Mouse (Mus musculus): ENCODE results near the gene Slc38a10.

Slc38a10 gene

GRCm38 (mm10) chr11:120151113-120151494 lies at the start of gene Slc38a10:
Gene Slc38a10, minus strand, starts transcription at chr11:120151346.
- peak; percentile 97 for DNase-seq (ENCODE audit: low read depth)

GRCm38 (mm10) chr11:120200621-120201020 lies 49.5 kb upstream of the Slc38a10 start:
- DNase-seq (ENCODE audit: low read depth): no peak

- no peak for DNase-seq (ENCODE audit: low read depth)
Observed at GRCm38 (mm10) chr11:120199766-120200165, 48.6 kb upstream of the Slc38a10 start.

- DNase-seq (ENCODE audit: low read depth): no peak
Observed at GRCm38 (mm10) chr11:120198831-120199230, 47.7 kb upstream of the Slc38a10 start.

- DNase-seq (ENCODE audit: low read depth): no peak
Observed at GRCm38 (mm10) chr11:120190526-120191412, 39.6 kb upstream of the Slc38a10 start.

GRCm38 (mm10) chr11:120189459-120190312 lies 38.5 kb upstream of the Slc38a10 start:
- peak; percentile 94 for DNase-seq (ENCODE audit: low read depth)

- no peak for DNase-seq (ENCODE audit: low read depth)
Observed at GRCm38 (mm10) chr11:120188481-120189441, 37.6 kb upstream of the Slc38a10 start.

GRCm38 (mm10) chr11:120188102-120188480 lies 36.9 kb upstream of the Slc38a10 start:
- no peak for DNase-seq (ENCODE audit: low read depth)

GRCm38 (mm10) chr11:120187236-120188101 lies 36.3 kb upstream of the Slc38a10 start:
- no peak for DNase-seq (ENCODE audit: low read depth)

- no peak for DNase-seq (ENCODE audit: low read depth)
Observed at GRCm38 (mm10) chr11:120186821-120187235, 35.7 kb upstream of the Slc38a10 start.

GRCm38 (mm10) chr11:120186145-120186740 lies 35.1 kb upstream of the Slc38a10 start:
- no peak for DNase-seq (ENCODE audit: low read depth)

GRCm38 (mm10) chr11:120185316-120186141 lies 34.4 kb upstream of the Slc38a10 start:
- no peak for DNase-seq (ENCODE audit: low read depth)

- DNase-seq (ENCODE audit: low read depth): no peak
Observed at GRCm38 (mm10) chr11:120184371-120185315, 33.5 kb upstream of the Slc38a10 start.

GRCm38 (mm10) chr11:120183708-120184107 lies 32.6 kb upstream of the Slc38a10 start:
- no peak for DNase-seq (ENCODE audit: low read depth)

GRCm38 (mm10) chr11:120183180-120183579 lies 32.0 kb upstream of the Slc38a10 start:
- no peak for DNase-seq (ENCODE audit: low read depth)

- DNase-seq (ENCODE audit: low read depth): no peak
Observed at GRCm38 (mm10) chr11:120182396-120183030, 31.4 kb upstream of the Slc38a10 start.

- no peak for DNase-seq (ENCODE audit: low read depth)
Observed at GRCm38 (mm10) chr11:120181379-120181778, 30.2 kb upstream of the Slc38a10 start.

- DNase-seq (ENCODE audit: low read depth): no peak
Observed at GRCm38 (mm10) chr11:120179374-120179773, 28.2 kb upstream of the Slc38a10 start.
